Mouse (Mus musculus) neutrophil, adult 5-6 weeks (primary cell): ENCODE results near the gene Gm10024. TPM values are rescaled to one million over a fixed set of nuclear protein-coding genes. Genes with fewer than 3 reads are reported as not detected.
"Not testable (repeated sequence)": the region's sequence is repeated elsewhere in the genome, so short reads cannot be mapped to it uniquely, and the experiment has no call there.

Source experiments
- ATAC-seq: fragments of 151-379, 151-347 bp; 2 replicates; pipeline ENCODE4 v1.8.0; 2017; ENCODE audit warnings: mild to moderate bottlenecking, moderate TSS enrichment; ENCODE audit not compliant: insufficient number of reproducible peaks, poor library complexity, low FRiP score, severe bottlenecking; ENCODE audit errors: extremely low read depth
- total RNA-seq: library from RNA; stranded (forward); fragments of 200-1000 nt; gene quantifications from 2 replicates; pipeline ENCODE4 v1.2.3, GENCODE M21; 2017

Gm10024 gene
- total RNA-seq = not detected in 2 replicates

GRCm38 (mm10) chr10:77711157-77711556 lies at the start of gene Gm10024:
TSS of gene Gm10024 (plus strand) at chr10:77711457.
- ATAC-seq = not testable (repeated sequence)

- ATAC-seq = no peak
These were observed 47.1 kb upstream of the Gm10024 start for GRCm38 (mm10) chr10:77663949-77664665.

GRCm38 (mm10) chr10:77666342-77666741 lies 44.9 kb upstream of the Gm10024 start:
- ATAC-seq = no peak

- ATAC-seq = no peak
These were observed 43.9 kb upstream of the Gm10024 start for GRCm38 (mm10) chr10:77667402-77667801.

- ATAC-seq = no peak
These were observed 40.5 kb upstream of the Gm10024 start for GRCm38 (mm10) chr10:77670710-77671109.

GRCm38 (mm10) chr10:77671519-77671918 lies 39.7 kb upstream of the Gm10024 start:
- ATAC-seq = no peak

- ATAC-seq = peak; percentile 35; the same call in 1 of the 2 replicates
These were observed 37.5 kb upstream of the Gm10024 start for GRCm38 (mm10) chr10:77673765-77674164.

- ATAC-seq = no peak
These were observed 33.7 kb upstream of the Gm10024 start for GRCm38 (mm10) chr10:77677562-77677961.

- ATAC-seq = no peak
These were observed 28.3 kb upstream of the Gm10024 start for GRCm38 (mm10) chr10:77682994-77683393.

- no peak for ATAC-seq
These were observed 27.1 kb upstream of the Gm10024 start for GRCm38 (mm10) chr10:77684181-77684580.

- ATAC-seq = no peak
These were observed 25.2 kb upstream of the Gm10024 start, which contains the start of gene Tspear for GRCm38 (mm10) chr10:77685895-77686664. TSS of gene Tspear (plus strand) at chr10:77686569.

GRCm38 (mm10) chr10:77687021-77687420 lies 24.2 kb upstream of the Gm10024 start:
- no peak for ATAC-seq

- not testable (repeated sequence) for ATAC-seq
These were observed 20.9 kb upstream of the Gm10024 start, which contains the start of gene Gm19402 for GRCm38 (mm10) chr10:77690356-77690807. TSS of gene Gm19402 (minus strand) at chr10:77690757.

GRCm38 (mm10) chr10:77697133-77697532 lies 14.1 kb upstream of the Gm10024 start, which contains the start of gene Gm9508:
TSS of gene Gm9508 (minus strand) at chr10:77697233.
- ATAC-seq = no peak

- ATAC-seq = no peak
These were observed 4.9 kb upstream of the Gm10024 start, which contains the start of gene Gm10272 for GRCm38 (mm10) chr10:77706326-77706725. TSS of gene Gm10272 (plus strand) at chr10:77706626.

- ATAC-seq = no peak
These were observed 1.4 kb upstream of the Gm10024 start for GRCm38 (mm10) chr10:77709831-77710230.

- ATAC-seq = no peak
These were observed 2.5 kb downstream of the Gm10024 start for GRCm38 (mm10) chr10:77713734-77714133.

GRCm38 (mm10) chr10:77715507-77715906 lies 4.2 kb downstream of the Gm10024 start, which contains the start of gene Gm10142:
TSS of gene Gm10142 (plus strand) at chr10:77715807.
- no peak for ATAC-seq

- ATAC-seq = not testable (repeated sequence)
These were observed 9.0 kb downstream of the Gm10024 start, which contains the start of gene Krtap12-1 for GRCm38 (mm10) chr10:77720299-77720698. TSS of gene Krtap12-1 (plus strand) at chr10:77720599.
